Mouse (Mus musculus) liver, postnatal 0 days (tissue): ENCODE results near the gene Pigt.

Experiments
- CTCF ChIP-seq: sonication (generic); IDR thresholded peaks from 2 replicates; pipeline ENCODE4 v1.5.1; 2016; ENCODE audit warnings: antibody characterized with exemption, low read depth
- EP300 ChIP-seq: IDR thresholded peaks from 2 replicates; pipeline ENCODE4 v1.6.1; 2016; ENCODE audit warnings: antibody characterized with exemption, low read depth, mild to moderate bottlenecking

- TF ChIP-seq EP300 (no peak), CTCF (no peak)
Measured at GRCm38 (mm10) chr2:164519171-164519526, 21.8 kb downstream of the Pigt start.
